Mouse (Mus musculus): ENCODE results near the gene Mgst1. TPM values are rescaled to one million over a fixed set of nuclear protein-coding genes. Genes with fewer than 3 reads are reported as not detected.

The Mgst1 gene
- polyA plus RNA-seq, 1 experiment from 2014 or later = 260 TPM

- H3K9me3 ChIP-seq (ENCODE audit: control insufficient read depth, low read length) = no peaks in the 10 kb centered on the region
- H3K4me1 ChIP-seq (replicated peaks; ENCODE audit: control insufficient read depth, insufficient read depth, low read length) = no peaks in the 10 kb centered on the region
- no peaks in the 10 kb centered on the region for H3K36me3 ChIP-seq (ENCODE audit: control insufficient read depth, insufficient read depth, low read length)
- H3K27me3 ChIP-seq (replicated peaks; ENCODE audit: control insufficient read depth, insufficient read depth, low read length) = no peaks in the 10 kb centered on the region
- H3K27ac ChIP-seq (ENCODE audit: low read depth) = no peak overlapping the region
- no peak overlapping the region for H3K4me2 ChIP-seq (ENCODE audit: low read length)
- no peak overlapping the region for H3K4me3 ChIP-seq (ENCODE audit: low read depth, low read length)
- ATAC-seq (replicated peaks; ENCODE audit: low FRiP score, low TSS enrichment, low read depth) (peak; percentile 40; the same call in 1 of the 2 replicates), DNase-seq (ENCODE audit: low spot score) (peak; percentile 58)
- no peak overlapping the region for H3K9ac ChIP-seq (ENCODE audit: low read length)
- WGBS = 45% methylated on average over 15 of the region's 15 CpGs
Measured at GRCm38 (mm10) chr6:138171480-138172224, 31.5 kb downstream of the Mgst1 start.

Other genes with a start within 250 kb of the Mgst1 start
- not detected in 2 replicates for gene Slc15a5, start 60.4 kb upstream of the Mgst1 start, polyA plus RNA-seq (2014; fragmentation: Nextera tagmentation; extraction: Ambion mirVana)